19 mouse cellular contexts compared by ENCODE assay signal in the genomic region with DNA sequence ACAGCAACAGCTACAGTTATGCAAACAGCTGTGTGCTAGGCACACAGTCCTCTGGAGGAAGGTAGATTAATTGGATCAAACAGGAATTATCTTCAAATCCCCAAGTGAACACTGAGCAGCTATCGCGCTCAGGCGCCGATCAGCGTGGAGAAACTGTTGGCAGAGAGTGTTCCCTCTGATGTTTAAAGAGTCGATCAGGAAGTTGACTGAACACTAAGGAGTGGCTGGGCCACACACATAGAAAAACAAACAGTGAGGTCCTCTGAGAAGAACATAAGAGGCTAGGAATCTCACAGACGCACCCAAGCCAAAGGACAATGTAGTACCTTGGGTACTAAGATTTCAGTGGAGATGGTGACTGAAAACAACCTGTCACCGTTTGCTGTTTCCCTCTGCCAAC.
A peak's percentile ranks its signal among the peaks of the same experiment; 100 is the strongest.
DNase-seq lines count a peak whose midpoint lies in the region; ATAC-seq and TF ChIP-seq lines count a peak whose summit lies in the region.
"Had no signal": no experiment of that assay in that cellular context is flagged by ENCODE, and none has a peak within 500 bp of the region (broad histone marks: within the 10 kb centered on the region; RNA-seq: fewer than 3 reads in every experiment).

No protein-coding gene starts in this region.

- H3K9me3 ChIP-seq in embryonic facial prominence, embryonic 14.5 days (ENCODE audit: control insufficient read depth, low read length): peaks cover 1% of the 10 kb centered on the region
- no peaks in the 10 kb centered on the region for H3K9me3 ChIP-seq in embryonic facial prominence, embryonic 10.5 days
- 0 out of 2 replicates have a peak, but pooled peaks cover 1% of the 10 kb centered on the region for H3K9me3 ChIP-seq in liver, embryonic 12.5 days (replicated peaks)
- no peaks in the 10 kb centered on the region for H3K9me3 ChIP-seq in lung, embryonic 15.5 days
- no peaks in the 10 kb centered on the region for H3K9me3 ChIP-seq in stomach, embryonic 15.5 days
- H3K9me3 ChIP-seq: neural tube, embryonic 12.5 days had no signal

- no peak overlapping the region for H3K9ac ChIP-seq in embryonic facial prominence, embryonic 14.5 days (ENCODE audit: low read depth, low read length)
- H3K9ac ChIP-seq in liver, adult 2 months (ENCODE audit: low read depth, low read length): no peak overlapping the region
- H3K9ac ChIP-seq in liver, embryonic 12.5 days: no peak overlapping the region
- no peak overlapping the region for H3K9ac ChIP-seq in lung, embryonic 15.5 days
- H3K9ac ChIP-seq in stomach, embryonic 15.5 days: no peak overlapping the region
- H3K9ac ChIP-seq: forebrain, postnatal 0 days; neural tube, embryonic 12.5 days had no signal

- H3K27ac ChIP-seq in embryonic facial prominence, embryonic 14.5 days (replicated peaks; ENCODE audit: low read depth, low read length): no peak overlapping the region
- H3K27ac ChIP-seq in embryonic facial prominence, embryonic 10.5 days (replicated peaks): no peak overlapping the region
- no peak overlapping the region for H3K27ac ChIP-seq in liver, adult 2 months (replicated peaks; ENCODE audit: insufficient read depth, low read depth, low read length)
- H3K27ac ChIP-seq in liver, embryonic 12.5 days: no peak overlapping the region
- H3K27ac ChIP-seq in lung, embryonic 15.5 days: peak overlapping the region; percentile 70
- H3K27ac ChIP-seq in stomach, embryonic 15.5 days: peak overlapping the region; percentile 69; the same call in 1 of the 2 replicates
- H3K27ac ChIP-seq: left cerebral cortex, adult 2 months; neural tube, embryonic 12.5 days had no signal

- no peak for TF ChIP-seq POLR2A in liver, adult 2 months (IDR thresholded peaks at IDR 0.05; ENCODE audit: extremely low read depth, insufficient read depth, low read length)

- ATAC-seq in embryonic facial prominence, embryonic 14.5 days (ENCODE audit: low read depth): no peak; the same call in 1 of the 2 replicates
- ATAC-seq in liver, embryonic 12.5 days: no peak
- ATAC-seq in lung, embryonic 15.5 days (ENCODE audit: borderline replicate concordance, extremely low read depth, low FRiP score, low TSS enrichment): no peak
- ATAC-seq in stomach, embryonic 15.5 days (ENCODE audit: insufficient read depth, low FRiP score, low read depth): peak; percentile 72
- ATAC-seq: forebrain, postnatal 0 days; midbrain, embryonic 16.5 days had no signal

- H3K4me3 ChIP-seq in embryonic facial prominence, embryonic 14.5 days (ENCODE audit: low read depth, low read length): no peak overlapping the region
- no peak overlapping the region for H3K4me3 ChIP-seq in embryonic facial prominence, embryonic 10.5 days
- no peak overlapping the region for H3K4me3 ChIP-seq in liver, adult 2 months (ENCODE audit: insufficient read depth, low read depth, low read length)
- H3K4me3 ChIP-seq in liver, embryonic 12.5 days: no peak overlapping the region
- H3K4me3 ChIP-seq in lung, embryonic 15.5 days: no peak overlapping the region
- H3K4me3 ChIP-seq in stomach, embryonic 15.5 days (replicated peaks): no peak overlapping the region
- H3K4me3 ChIP-seq: erythroblast, embryonic 14.5 days; left cerebral cortex, adult 2 months; neural tube, embryonic 12.5 days had no signal

- TF ChIP-seq CTCF in liver, adult 2 months (IDR thresholded peaks at IDR 0.05; ENCODE audit: low read depth, low read length): no peak

- no peak overlapping the region for H3K4me2 ChIP-seq in embryonic facial prominence, embryonic 14.5 days (ENCODE audit: low read depth, low read length)
- no peak overlapping the region for H3K4me2 ChIP-seq in liver, embryonic 12.5 days
- no peak overlapping the region for H3K4me2 ChIP-seq in lung, embryonic 15.5 days
- no peak overlapping the region for H3K4me2 ChIP-seq in stomach, embryonic 15.5 days
- H3K4me2 ChIP-seq: neural tube, embryonic 12.5 days had no signal

- DNase-seq in embryonic facial prominence, embryonic 14.5 days (ENCODE audit: low spot score): peak; percentile 44
- DNase-seq in embryonic facial prominence, embryonic 10.5 days (ENCODE audit: low spot score): no peak
- DNase-seq in liver, adult 2 months (ENCODE audit: extremely low read depth, low read depth, low spot score): peak; percentile 15
- DNase-seq in frontal cortex, adult 2 months (ENCODE audit: extremely low spot score in 1 of 2, low spot score in 1 of 2): no peak
- no peak for DNase-seq in left cerebral cortex, postnatal 36 days (ENCODE audit: low spot score in 2 of 2)
- DNase-seq: cerebellum, adult 8-10 months; forebrain, postnatal 0 days; gastrocnemius, postnatal 36 days; kidney, adult 18-20 months; right cerebral cortex, adult 18-20 months; thymus, postnatal 14 days had no signal

- intact Hi-C loops in left cerebral cortex, postnatal 36 days (cut with DNase I): loop anchor here (5.0 kb wide), 1 partner anchor 36 kb away; no protein-coding TSS in a partner anchor

- no peaks in the 10 kb centered on the region for H3K79me2 ChIP-seq in liver, adult 2 months (ENCODE audit: control insufficient read depth, insufficient read depth, low read length)

- WGBS in embryonic facial prominence, embryonic 14.5 days: 50% methylated on average over 8 of the region's 8 CpGs
- 58% methylated on average over 8 of the region's 8 CpGs for WGBS in embryonic facial prominence, embryonic 10.5 days
- WGBS in liver, adult 2 months: 26% methylated on average over 8 of the region's 8 CpGs
- 72% methylated on average over 8 of the region's 8 CpGs for WGBS in liver, embryonic 12.5 days (ENCODE audit: insufficient replicate concordance)
- WGBS in lung, embryonic 15.5 days: 10% methylated on average over 8 of the region's 8 CpGs
- WGBS in stomach, embryonic 15.5 days: 23% methylated on average over 8 of the region's 8 CpGs

- peaks cover 7% of the 10 kb centered on the region; the same call in 1 of the 2 replicates for H3K4me1 ChIP-seq in embryonic facial prominence, embryonic 14.5 days (ENCODE audit: control insufficient read depth, insufficient read depth, low read length)
- H3K4me1 ChIP-seq in embryonic facial prominence, embryonic 10.5 days: peaks cover 8% of the 10 kb centered on the region; the same call in 1 of the 2 replicates
- peaks cover 8% of the 10 kb centered on the region; the same call in 1 of the 2 replicates for H3K4me1 ChIP-seq in liver, adult 2 months (ENCODE audit: control insufficient read depth, insufficient read depth, low read length)
- H3K4me1 ChIP-seq in liver, embryonic 12.5 days: peaks cover 8% of the 10 kb centered on the region; the same call in 1 of the 2 replicates
- peaks cover 44% of the 10 kb centered on the region for H3K4me1 ChIP-seq in lung, embryonic 15.5 days
- H3K4me1 ChIP-seq in stomach, embryonic 15.5 days: peaks cover 9% of the 10 kb centered on the region

- 0 out of 2 replicates have a peak, but pooled peaks cover 4% of the 10 kb centered on the region for H3K36me3 ChIP-seq in embryonic facial prominence, embryonic 14.5 days (ENCODE audit: control insufficient read depth, insufficient read depth, low read length)
- H3K36me3 ChIP-seq in embryonic facial prominence, embryonic 10.5 days (replicated peaks): peaks cover 3% of the 10 kb centered on the region; the same call in 1 of the 2 replicates
- H3K36me3 ChIP-seq in liver, adult 2 months (ENCODE audit: control insufficient read depth, insufficient read depth, low read length): 0 out of 2 replicates have a peak, but pooled peaks cover 2% of the 10 kb centered on the region
- H3K36me3 ChIP-seq in liver, embryonic 12.5 days: no peaks in the 10 kb centered on the region
- peaks cover 3% of the 10 kb centered on the region; the same call in 1 of the 2 replicates for H3K36me3 ChIP-seq in lung, embryonic 15.5 days
- peaks cover 11% of the 10 kb centered on the region; the same call in 1 of the 2 replicates for H3K36me3 ChIP-seq in stomach, embryonic 15.5 days
- H3K36me3 ChIP-seq: neural tube, embryonic 12.5 days had no signal

- no peaks in the 10 kb centered on the region for H3K27me3 ChIP-seq in embryonic facial prominence, embryonic 14.5 days (replicated peaks; ENCODE audit: control insufficient read depth, insufficient read depth, low read length)
- no peaks in the 10 kb centered on the region for H3K27me3 ChIP-seq in embryonic facial prominence, embryonic 10.5 days (replicated peaks; ENCODE audit: low read depth, poor library complexity, severe bottlenecking)
- no peaks in the 10 kb centered on the region for H3K27me3 ChIP-seq in liver, adult 2 months (ENCODE audit: control insufficient read depth, insufficient read depth, low read length)
- no peaks in the 10 kb centered on the region for H3K27me3 ChIP-seq in liver, embryonic 12.5 days (replicated peaks)
- no peaks in the 10 kb centered on the region for H3K27me3 ChIP-seq in lung, embryonic 15.5 days
- H3K27me3 ChIP-seq in stomach, embryonic 15.5 days (replicated peaks): no peaks in the 10 kb centered on the region
- H3K27me3 ChIP-seq: CH12.LX; neural tube, embryonic 12.5 days had no signal

Comparison
In these comparisons a context has a peak if more than half of its experiments do, and no peak if none do; other contexts are left out.
1. DNase-seq: peak in embryonic facial prominence, embryonic 14.5 days (single experiment) and liver, adult 2 months (single experiment); none in embryonic facial prominence, embryonic 10.5 days (single experiment), frontal cortex, adult 2 months (0 of 2) and left cerebral cortex, postnatal 36 days (0 of 2).
2. H3K27ac ChIP-seq: peak in lung, embryonic 15.5 days (single experiment) and stomach, embryonic 15.5 days (single experiment); none in embryonic facial prominence, embryonic 14.5 days (single experiment), embryonic facial prominence, embryonic 10.5 days (single experiment), liver, adult 2 months (single experiment) and liver, embryonic 12.5 days (single experiment).